Mouse (Mus musculus) CH12F3 (cell line): ENCODE results near the gene Cd300lg.

Source experiments
- in situ Hi-C: fragments of 300-500 bp; cut with MboI; formaldehyde crosslinking; loops from 2 replicates; pipeline ENCODE4 v1.14.3; 2020; ENCODE audit warnings: low sequenced_read_pairs

Gene Cd300lg

DNA sequence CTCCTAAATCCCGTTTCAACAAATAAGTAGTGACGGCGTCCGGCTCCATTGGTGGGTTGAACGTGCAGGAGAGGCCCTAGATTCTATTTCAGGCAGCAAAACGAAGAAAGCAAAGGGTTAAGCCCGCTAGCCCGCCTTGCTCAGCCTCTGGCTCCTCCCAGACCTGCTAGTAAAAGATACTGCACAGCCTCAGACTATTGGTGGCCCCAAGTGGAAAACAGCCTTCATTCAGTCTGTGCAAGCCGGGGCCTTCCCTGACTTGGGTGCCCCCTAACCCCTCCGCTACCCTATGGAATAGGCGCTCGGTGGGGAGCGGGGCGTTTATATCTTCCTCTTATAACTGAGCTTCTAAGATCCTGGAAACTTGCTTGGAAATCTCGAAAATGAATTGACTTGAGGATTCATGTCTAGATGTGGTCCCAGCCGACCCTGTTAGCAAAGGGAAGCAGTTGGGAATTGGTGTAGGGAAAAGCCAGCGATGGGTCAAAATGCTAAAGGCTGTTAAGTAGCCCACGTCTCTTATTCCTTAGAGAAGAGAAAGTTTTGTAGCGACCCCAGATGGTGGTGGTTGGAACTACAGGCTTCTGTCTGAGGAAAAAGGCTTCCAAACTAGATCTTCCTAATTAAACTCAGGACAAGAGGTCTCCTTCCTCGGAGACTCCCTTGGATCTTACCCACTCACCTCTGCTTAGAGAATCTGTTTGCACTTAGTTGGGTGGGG is 47.9 kb downstream of the Cd300lg start:
- in situ Hi-C loops: no loop called here

DNA sequence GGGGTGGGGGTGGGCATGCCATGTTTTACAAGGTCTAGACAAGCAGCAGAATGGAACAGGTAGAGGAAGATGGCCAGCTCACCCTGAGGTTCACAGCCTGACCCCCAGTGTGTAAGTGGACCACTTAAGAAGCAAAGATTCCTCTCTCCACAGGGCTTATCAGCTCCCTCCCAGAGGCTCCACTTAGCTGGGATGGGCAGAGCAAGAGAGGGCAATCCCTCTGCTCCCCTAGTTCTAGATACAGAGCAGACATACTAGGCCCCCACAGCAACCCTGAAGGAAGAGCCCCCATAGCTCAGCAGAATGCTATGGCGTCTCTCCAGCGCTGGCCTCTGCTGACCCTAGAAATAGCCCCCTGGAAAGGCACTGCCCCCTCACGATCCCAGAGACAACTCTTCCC is 54.4 kb downstream of the Cd300lg start:
- in situ Hi-C loops: no loop called here

DNA sequence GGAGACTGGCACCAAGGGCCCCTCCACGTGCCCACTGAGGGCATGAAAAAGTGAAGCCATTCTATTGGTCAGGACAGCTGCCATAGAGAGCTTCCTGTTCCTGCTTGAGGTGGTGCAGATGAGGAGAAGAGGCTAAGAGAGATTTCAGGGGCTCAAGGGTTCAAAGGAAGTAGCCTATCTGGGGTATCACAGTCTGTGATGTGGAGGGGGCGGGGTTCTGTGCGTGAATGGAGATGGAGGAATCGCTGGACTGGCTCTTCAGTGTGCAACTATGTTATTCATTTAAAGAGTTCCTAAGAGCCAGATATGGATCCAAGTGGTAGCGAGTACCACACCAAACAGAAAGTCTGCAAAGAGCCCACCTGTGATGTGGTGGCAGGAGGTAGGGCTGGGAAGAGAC is 55.1 kb downstream of the Cd300lg start:
- in situ Hi-C loops: no loop called here

DNA sequence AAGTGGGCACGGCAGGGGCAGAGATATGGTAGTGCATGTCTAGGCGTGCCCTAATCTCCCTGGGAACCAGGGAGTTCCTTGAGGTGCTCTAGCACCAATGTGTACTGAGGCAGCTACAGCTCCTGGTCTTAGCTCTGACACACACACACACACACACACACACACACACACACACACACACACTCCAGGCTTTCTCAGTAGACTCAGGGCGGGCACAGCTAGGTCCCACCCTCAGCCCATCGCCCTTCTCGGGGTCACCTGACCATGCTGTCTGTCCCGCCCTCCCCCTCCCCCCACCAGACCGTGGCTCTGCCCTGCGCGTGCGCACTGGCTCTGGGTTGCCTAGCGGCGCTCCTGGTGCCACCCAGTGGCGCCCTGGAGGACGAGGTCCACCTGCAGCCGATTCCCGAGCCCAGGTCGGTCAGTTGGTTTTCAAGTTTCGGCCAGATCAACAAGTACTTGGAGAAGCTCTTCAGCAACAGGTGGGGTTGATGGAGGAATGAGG is 55.6 kb downstream of the Cd300lg start:
- in situ Hi-C loops: no loop called here

DNA sequence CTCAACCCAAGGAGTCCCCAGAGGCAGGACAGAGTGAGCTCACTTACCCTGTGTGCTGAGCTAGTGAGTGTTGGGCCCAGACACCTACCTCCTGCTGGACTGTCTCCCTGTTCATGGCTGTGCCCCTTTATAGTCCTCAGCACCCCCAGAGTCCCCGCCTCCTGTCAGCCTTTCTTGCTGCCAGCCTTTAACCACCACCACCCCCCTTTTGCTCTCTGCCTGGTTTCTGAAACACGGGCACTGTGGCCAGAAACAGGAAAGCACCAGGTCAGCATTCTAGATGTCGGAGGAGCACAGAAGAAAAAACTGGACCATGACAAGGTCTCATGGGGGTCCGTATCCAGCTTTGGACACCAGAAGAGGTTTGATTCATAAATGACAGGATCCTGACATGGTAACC is 59.9 kb downstream of the Cd300lg start, which contains the start of gene Ppy:
Gene Ppy (minus strand): TSS at position 101 of the 400 bp plus-strand sequence.
- in situ Hi-C loops: no loop called here

DNA sequence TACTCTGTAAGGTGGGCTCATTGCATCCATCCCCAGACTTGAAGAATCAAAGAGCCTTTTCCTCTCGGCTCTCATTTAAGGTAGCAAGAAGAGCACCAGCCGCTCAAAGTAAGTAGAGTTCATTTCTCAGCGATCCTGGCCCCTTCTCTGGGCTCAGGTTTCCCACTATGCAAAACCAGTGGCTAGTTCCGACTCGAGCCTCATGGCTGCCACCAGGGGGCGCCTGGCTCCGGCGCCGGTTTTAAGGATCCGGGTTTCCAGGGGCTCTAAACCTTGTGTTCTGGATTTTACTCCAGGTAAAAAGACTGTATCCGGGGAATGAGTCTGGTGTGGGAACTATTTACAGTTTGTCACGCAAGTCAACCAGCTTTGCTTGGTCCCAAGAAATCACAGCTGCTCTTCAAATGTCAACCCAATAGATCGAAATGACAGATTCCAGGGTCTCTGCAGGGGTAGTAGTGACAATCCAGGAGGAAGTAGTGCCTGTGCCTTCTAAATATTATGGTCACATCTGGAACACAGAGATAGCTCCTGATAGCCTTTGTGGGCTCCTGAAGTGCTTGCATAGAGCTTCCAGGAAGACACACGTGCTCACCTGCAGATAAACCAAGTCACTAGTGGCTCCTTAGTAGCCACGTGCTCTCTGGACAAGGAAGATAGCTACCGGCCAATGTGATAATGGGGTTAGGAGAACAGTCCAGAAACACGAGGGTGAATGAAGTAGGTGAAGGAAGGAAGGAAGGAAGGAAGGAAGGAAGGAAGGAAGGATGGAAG is 61.4 kb downstream of the Cd300lg start:
- in situ Hi-C loops: no loop called here
